Mouse (Mus musculus) kidney, embryonic 16.5 days (tissue): ENCODE data around the gene Raver2. TPM values are rescaled to one million over a fixed set of nuclear protein-coding genes. Genes with fewer than 3 reads are reported as not detected.

Source experiments
- ATAC-seq: fragments of 200-750 bp; cut with Nextera tagmentation; 2 replicates; pipeline ENCODE4 v1.8.0; 2017; ENCODE audit warnings: moderate TSS enrichment; ENCODE audit not compliant: low FRiP score, low TSS enrichment
- H3K27ac ChIP-seq: fragments of 300-500 bp; sonication (generic); 2 replicates; pipeline ENCODE4 v1.5.1; 2014; ENCODE audit warnings: low read length
- H3K27me3 ChIP-seq: fragments of 300-500 bp; sonication (generic); 2 replicates; pipeline ENCODE4 v1.6.1; 2014; ENCODE audit warnings: low read length, control low read depth, mixed read lengths; ENCODE audit not compliant: insufficient read depth
- H3K36me3 ChIP-seq: fragments of 300-500 bp; sonication (generic); 2 replicates; pipeline ENCODE4 v1.6.1; 2014; ENCODE audit warnings: low read length, control low read depth, mixed read lengths; ENCODE audit not compliant: insufficient read depth
- H3K4me1 ChIP-seq: fragments of 300-500 bp; sonication (generic); 2 replicates; pipeline ENCODE4 v1.6.1; 2014; ENCODE audit warnings: low read length, control low read depth, mixed read lengths; ENCODE audit not compliant: insufficient read depth
- H3K4me2 ChIP-seq: fragments of 300-500 bp; sonication (generic); replicated peaks from 2 replicates; pipeline ENCODE4 v1.6.1; 2014; ENCODE audit warnings: low read depth, low read length
- H3K4me3 ChIP-seq: fragments of 300-500 bp; sonication (generic); 2 replicates; pipeline ENCODE4 v1.5.1; 2014; ENCODE audit warnings: mild to moderate bottlenecking, low read length
- H3K9ac ChIP-seq: fragments of 300-500 bp; sonication (generic); replicated peaks from 2 replicates; pipeline ENCODE4 v1.6.1; 2014; ENCODE audit warnings: low read length
- H3K9me3 ChIP-seq: fragments of 300-500 bp; sonication (generic); 2 replicates; pipeline ENCODE4 v1.6.1; 2016; ENCODE audit warnings: low read length, control low read depth
- WGBS: fragments of 180-500 bp; shearing (Covaris S2); extraction: QIAGEN DNeasy Blood & Tissue Kit; methylation state at CpG from one replicate; pipeline ENCODE4 v1.1.7; 2014; 5-methylcytosine and 5-hydroxymethylcytosine counted together
- polyA plus RNA-seq: library from polyadenylated mRNA; unstranded; fragments of >200 nt; fragmentation: Nextera tagmentation; extraction: Ambion mirVana; gene quantifications from 2 replicates; pipeline ENCODE4 v1.2.1, GENCODE M21; 2015

The Raver2 gene
- polyA plus RNA-seq, 1 experiment from 2014 or later: 12.4 TPM

GRCm38 (mm10) chr4:101198333-101198732 is 129.6 kb downstream of the Raver2 start:
- no peak overlapping the region for H3K9ac ChIP-seq
- H3K36me3 ChIP-seq: no peaks in the 10 kb centered on the region
- no peaks in the 10 kb centered on the region for H3K27me3 ChIP-seq
- 59% methylated on average over 2 of the region's 2 CpGs for WGBS
- H3K4me2 ChIP-seq: no peak overlapping the region
- no peak overlapping the region for H3K4me3 ChIP-seq
- H3K27ac ChIP-seq: no peak overlapping the region
- H3K9me3 ChIP-seq: no peaks in the 10 kb centered on the region
- H3K4me1 ChIP-seq: no peaks in the 10 kb centered on the region; the same call in 1 of the 2 replicates
- ATAC-seq: peak; percentile 39; the same call in 1 of the 2 replicates

DNA sequence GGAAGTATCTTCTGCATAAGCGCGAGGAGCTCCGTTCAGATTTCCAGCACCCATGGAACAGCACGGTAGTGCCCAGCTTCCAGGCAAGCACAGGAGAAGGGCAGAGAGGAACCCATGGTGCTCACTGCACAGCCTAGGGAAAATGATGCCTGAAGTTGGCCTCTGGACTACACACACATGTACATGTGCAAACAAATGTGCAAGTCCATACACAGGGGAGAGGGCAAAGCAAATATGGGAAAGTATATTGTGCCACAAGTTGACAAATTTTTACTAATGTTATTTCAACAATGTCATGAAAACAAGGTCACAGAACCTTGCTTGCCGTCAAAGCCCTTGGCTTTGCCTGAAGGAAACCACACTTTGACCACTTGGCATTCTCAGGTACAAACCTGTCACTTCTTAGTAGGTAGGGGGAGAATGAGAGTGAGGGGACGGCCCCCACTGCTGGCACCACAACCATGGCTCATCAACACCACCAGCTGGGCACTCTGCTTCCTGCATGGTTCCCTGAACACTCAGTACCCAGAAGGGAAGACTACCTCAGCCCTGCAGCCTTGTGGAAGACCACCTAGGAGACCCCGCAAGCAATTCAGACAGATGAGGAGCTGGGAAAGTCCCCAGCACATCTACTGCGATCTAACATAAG is 130.8 kb downstream of the Raver2 start:
- no peaks in the 10 kb centered on the region; the same call in 1 of the 2 replicates for H3K4me1 ChIP-seq
- no peak overlapping the region for H3K4me2 ChIP-seq
- H3K9me3 ChIP-seq: no peaks in the 10 kb centered on the region
- H3K36me3 ChIP-seq: no peaks in the 10 kb centered on the region
- H3K27ac ChIP-seq: no peak overlapping the region
- H3K9ac ChIP-seq: no peak overlapping the region
- H3K27me3 ChIP-seq: no peaks in the 10 kb centered on the region
- H3K4me3 ChIP-seq: no peak overlapping the region
- 93% methylated on average over 8 of the region's 8 CpGs for WGBS
- no peak for ATAC-seq

Other genes with a start within 250 kb of the Raver2 start
- not detected in 2 replicates for gene Gm10577, start 48.3 kb upstream of the Raver2 start, polyA plus RNA-seq
- 104 TPM in 2 replicates for gene Jak1, start 196.3 kb downstream of the Raver2 start, polyA plus RNA-seq